Mouse (Mus musculus) bone marrow macrophage, adult 2 months (primary cell): ENCODE measurements around the gene Dnaaf3.

Experiments used
- CTCF ChIP-seq: IDR thresholded peaks from 2 replicates; pipeline ENCODE4 v1.5.1; 2012; ENCODE audit warnings: low read depth, mild to moderate bottlenecking, low read length, moderate library complexity
- POLR2A ChIP-seq: IDR thresholded peaks from 2 replicates; pipeline ENCODE4 v1.6.1; 2012; ENCODE audit warnings: mild to moderate bottlenecking, low read depth, low read length, borderline replicate concordance

- TF ChIP-seq CTCF (no peak), POLR2A (no peak)
Observed at GRCm38 (mm10) chr7:4501558-4502397, 30.5 kb downstream of the Dnaaf3 start, which contains the start of gene Ppp1r12c.
